In genomic region chr5:122304541-122304940, GRCm38 (mm10) we compare ENCODE assay signal across 14 mouse cellular contexts. TPM values are rescaled to one million over a fixed set of nuclear protein-coding genes. Genes with fewer than 3 reads are reported as not detected.
DNase-seq lines count a peak whose midpoint lies in the region; ATAC-seq and TF ChIP-seq lines count a peak whose summit lies in the region.
"Had no signal": no experiment of that assay in that cellular context is flagged by ENCODE, and none has a peak within 500 bp of the region (broad histone marks: within the 10 kb centered on the region; RNA-seq: fewer than 3 reads in every experiment).

No protein-coding gene starts in this region.

- H3K9me3 ChIP-seq in limb, embryonic 14.5 days (ENCODE audit: control insufficient read depth, low read length), result no peaks in the 10 kb centered on the region
- H3K9me3 ChIP-seq in forebrain, embryonic 16.5 days (ENCODE audit: control insufficient read depth, low read length), result no peaks in the 10 kb centered on the region
- H3K9me3 ChIP-seq: hindbrain, embryonic 15.5 days had no signal

- H3K36me3 ChIP-seq in limb, embryonic 14.5 days (ENCODE audit: control insufficient read depth, insufficient read depth, low read length), result peaks cover 14% of the 10 kb centered on the region
- no peaks in the 10 kb centered on the region; the same call in 1 of the 2 replicates for H3K36me3 ChIP-seq in forebrain, embryonic 16.5 days (ENCODE audit: control insufficient read depth, insufficient read depth)

- peaks cover 9% of the 10 kb centered on the region for H3K4me1 ChIP-seq in limb, embryonic 14.5 days (ENCODE audit: control insufficient read depth, insufficient read depth, low read length)
- H3K4me1 ChIP-seq in forebrain, embryonic 16.5 days (replicated peaks; ENCODE audit: control insufficient read depth, insufficient read depth, low read length), result no peaks in the 10 kb centered on the region; the same call in 1 of the 2 replicates

- intact Hi-C loops in left cerebral cortex, adult 2 months (cut with DNase I), result no loop called here
- intact Hi-C loops in left cerebral cortex, postnatal 10 days (cut with DNase I), result no loop called here

- no peak overlapping the region for H3K9ac ChIP-seq in limb, embryonic 14.5 days (ENCODE audit: low read depth, low read length, severe bottlenecking)
- no peak overlapping the region for H3K9ac ChIP-seq in forebrain, embryonic 16.5 days (replicated peaks; ENCODE audit: low read depth, low read length)
- H3K9ac ChIP-seq: hindbrain, embryonic 15.5 days had no signal

- WGBS in limb, embryonic 14.5 days, result 77% methylated on average over 6 of the region's 6 CpGs
- 87% methylated on average over 6 of the region's 6 CpGs for WGBS in forebrain, embryonic 16.5 days

- ATAC-seq in limb, embryonic 14.5 days (ENCODE audit: low FRiP score, low read depth), result no peak
- ATAC-seq in forebrain, embryonic 16.5 days, result no peak
- ATAC-seq: activated CD4-positive, CD25-positive, alpha-beta regulatory T cell, adult 4 months had no signal

- TF ChIP-seq POLR2A in limb, embryonic 14.5 days (IDR thresholded peaks at IDR 0.05; ENCODE audit: borderline replicate concordance, extremely low read depth, insufficient read depth, insufficient read length), result no peak

- no peaks in the 10 kb centered on the region for H3K27me3 ChIP-seq in limb, embryonic 14.5 days (ENCODE audit: control insufficient read depth, insufficient read depth, low read length)
- H3K27me3 ChIP-seq in forebrain, embryonic 16.5 days (replicated peaks; ENCODE audit: control insufficient read depth, insufficient read depth, low read length), result no peaks in the 10 kb centered on the region
- H3K27me3 ChIP-seq: hindbrain, embryonic 15.5 days had no signal

- H3K4me2 ChIP-seq in limb, embryonic 14.5 days (replicated peaks; ENCODE audit: low read depth, low read length, severe bottlenecking), result no peak overlapping the region
- H3K4me2 ChIP-seq in forebrain, embryonic 16.5 days (ENCODE audit: low read length), result no peak overlapping the region
- H3K4me2 ChIP-seq: hindbrain, embryonic 15.5 days had no signal

- H3K27ac ChIP-seq in left cerebral cortex, adult 2 months, result peak overlapping the region; percentile 54
- peak overlapping the region; percentile 52; the same call in 1 of the 2 replicates for H3K27ac ChIP-seq in limb, embryonic 14.5 days (replicated peaks; ENCODE audit: low read depth, low read length)
- no peak overlapping the region for H3K27ac ChIP-seq in forebrain, embryonic 16.5 days (ENCODE audit: low read length)
- H3K27ac ChIP-seq: hindbrain, embryonic 15.5 days; macrophage had no signal

- H3K4me3 ChIP-seq in left cerebral cortex, adult 2 months, result no peak overlapping the region
- no peak overlapping the region for H3K4me3 ChIP-seq in limb, embryonic 14.5 days (replicated peaks; ENCODE audit: low read length)
- no peak overlapping the region for H3K4me3 ChIP-seq in forebrain, embryonic 16.5 days (replicated peaks; ENCODE audit: low read length)
- H3K4me3 ChIP-seq: hindbrain, embryonic 15.5 days had no signal

- peak; percentile 57 to 58 for DNase-seq in cerebellum, postnatal 10 days
- no peak for DNase-seq in cerebellum, adult 11 months
- no peak for DNase-seq in left cerebral cortex, adult 2 months (ENCODE audit: extremely low spot score in 1 of 2, low spot score in 2 of 2)
- DNase-seq in left cerebral cortex, postnatal 10 days (ENCODE audit: extremely low spot score in 1 of 2, low spot score in 2 of 2), result no peak
- peak; percentile 84 for DNase-seq in 3T3-L1 (ENCODE audit: low read depth, low spot score)
- DNase-seq in limb, embryonic 14.5 days (ENCODE audit: low spot score), result no peak
- no peak for DNase-seq in frontal cortex, postnatal 14 days (ENCODE audit: low spot score in 2 of 2)
- DNase-seq: cerebellum, postnatal 14 days; heart, adult 18-20 months; right cerebral cortex, postnatal 4 days had no signal

- no peak for TF ChIP-seq CTCF in left cerebral cortex, adult 2 months (IDR thresholded peaks at IDR 0.05)

RNA-seq across cellular contexts. Expression of gene Pptc7, which starts 20.4 kb away (rescaled TPM):
- total RNA-seq in left cerebral cortex, adult 2 months (2021), result 10 to 100 TPM; 41.2 to 42.5 TPM
- total RNA-seq in left cerebral cortex, postnatal 10 days (2021), result 10 to 100 TPM; 22.8 to 24.1 TPM
- 11.5 and 13.7 TPM in 2 replicates for polyA plus RNA-seq in limb, embryonic 14.5 days (2012; rRNA removed)
- 7.6 and 8.9 TPM in 2 replicates for polyA plus RNA-seq in limb, embryonic 14.5 days (2014; fragmentation: Nextera tagmentation; extraction: Ambion mirVana)
- 8.2 and 8.5 TPM in 2 replicates for polyA plus RNA-seq in forebrain, embryonic 16.5 days (2015; fragmentation: Nextera tagmentation; extraction: Ambion mirVana)

RNA-seq across cellular contexts. Expression of gene Tctn1, which starts 40.3 kb away (rescaled TPM):
- total RNA-seq in left cerebral cortex, adult 2 months (2021), result 10 to 100 TPM; 13.5 to 13.7 TPM
- 10 to 100 TPM; 13.1 to 15.6 TPM for total RNA-seq in left cerebral cortex, postnatal 10 days (2021)
- 28.3 and 38.3 TPM in 2 replicates for polyA plus RNA-seq in limb, embryonic 14.5 days (2012; rRNA removed)
- polyA plus RNA-seq in limb, embryonic 14.5 days (2014; fragmentation: Nextera tagmentation; extraction: Ambion mirVana), result 5.5 TPM in 2 replicates
- polyA plus RNA-seq in forebrain, embryonic 16.5 days (2015; fragmentation: Nextera tagmentation; extraction: Ambion mirVana), result 3.6 and 4.8 TPM in 2 replicates

RNA-seq across cellular contexts. Expression of gene Rad9b, which starts 49.5 kb away (rescaled TPM):
- 1 to 10 TPM; 3.1 to 4.0 TPM for total RNA-seq in left cerebral cortex, adult 2 months (2021)
- 1 to 10 TPM; 4.2 to 4.3 TPM for total RNA-seq in left cerebral cortex, postnatal 10 days (2021)
- 17.3 and 19.1 TPM in 2 replicates for polyA plus RNA-seq in limb, embryonic 14.5 days (2012; rRNA removed)
- polyA plus RNA-seq in limb, embryonic 14.5 days (2014; fragmentation: Nextera tagmentation; extraction: Ambion mirVana), result 9.7 and 10.0 TPM in 2 replicates
- 19.2 and 19.7 TPM in 2 replicates for polyA plus RNA-seq in forebrain, embryonic 16.5 days (2015; fragmentation: Nextera tagmentation; extraction: Ambion mirVana)

RNA-seq across cellular contexts. Expression of gene Vps29, which starts 49.6 kb away (rescaled TPM):
- total RNA-seq in left cerebral cortex, adult 2 months (2021), result 100 to 1,000 TPM; 180 to 190 TPM
- 100 to 1,000 TPM; 224 to 239 TPM for total RNA-seq in left cerebral cortex, postnatal 10 days (2021)
- 90.6 and 106 TPM in 2 replicates for polyA plus RNA-seq in limb, embryonic 14.5 days (2012; rRNA removed)
- polyA plus RNA-seq in limb, embryonic 14.5 days (2014; fragmentation: Nextera tagmentation; extraction: Ambion mirVana), result 212 and 216 TPM in 2 replicates
- 264 and 288 TPM in 2 replicates for polyA plus RNA-seq in forebrain, embryonic 16.5 days (2015; fragmentation: Nextera tagmentation; extraction: Ambion mirVana)

Comparison
In these comparisons a context has a peak if more than half of its experiments do, and no peak if none do; other contexts are left out.
1. DNase-seq: peak in cerebellum, postnatal 10 days (2 of 2) and 3T3-L1 (single experiment); none in cerebellum, adult 11 months (single experiment), left cerebral cortex, adult 2 months (0 of 2), left cerebral cortex, postnatal 10 days (0 of 2), limb, embryonic 14.5 days (single experiment) and frontal cortex, postnatal 14 days (0 of 2).